Mouse (Mus musculus): ENCODE data around the gene Olfr374. TPM values are rescaled to one million over a fixed set of nuclear protein-coding genes. Genes with fewer than 3 reads are reported as not detected.

Olfr374 gene
- polyA plus RNA-seq, 1 experiment from 2014 or later = not detected

DNA sequence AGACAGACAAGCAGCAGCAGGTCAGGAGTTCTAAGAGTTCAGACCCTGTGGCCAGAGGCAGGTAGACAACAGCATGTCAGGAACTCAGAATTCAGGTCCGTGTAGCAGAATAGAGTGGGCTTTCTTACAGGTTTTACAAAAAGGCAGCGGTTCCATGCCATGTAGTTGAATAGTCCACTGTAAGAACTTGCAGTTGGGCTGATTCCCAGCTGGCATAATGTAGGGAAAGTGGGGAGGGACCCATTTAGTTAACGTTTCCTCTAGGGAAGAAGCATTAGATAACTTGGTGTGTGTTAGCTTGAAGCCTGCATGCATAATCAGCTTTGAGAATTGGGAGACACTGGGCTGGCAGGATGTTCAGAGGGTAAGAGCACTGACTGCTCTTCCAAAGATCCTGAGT is 51.9 kb downstream of the Olfr374 start:
- ATAC-seq (ENCODE audit: low FRiP score, low read depth) = no peak
- WGBS = 81% methylated on average over 3 of the region's 3 CpGs
- Histone ChIP-seq H3K4me2 (replicated peaks) (no peak overlapping the region), H3K36me3 (0 out of 2 replicates have a peak, but pooled peaks cover under 1% of the 10 kb centered on the region), H3K27ac (replicated peaks) (no peak overlapping the region), H3K27me3 (no peaks in the 10 kb centered on the region), H3K9ac (replicated peaks) (no peak overlapping the region), H3K9me3 (no peaks in the 10 kb centered on the region), H3K4me3 (no peak overlapping the region), H3K4me1 (peaks cover 15% of the 10 kb centered on the region)

DNA sequence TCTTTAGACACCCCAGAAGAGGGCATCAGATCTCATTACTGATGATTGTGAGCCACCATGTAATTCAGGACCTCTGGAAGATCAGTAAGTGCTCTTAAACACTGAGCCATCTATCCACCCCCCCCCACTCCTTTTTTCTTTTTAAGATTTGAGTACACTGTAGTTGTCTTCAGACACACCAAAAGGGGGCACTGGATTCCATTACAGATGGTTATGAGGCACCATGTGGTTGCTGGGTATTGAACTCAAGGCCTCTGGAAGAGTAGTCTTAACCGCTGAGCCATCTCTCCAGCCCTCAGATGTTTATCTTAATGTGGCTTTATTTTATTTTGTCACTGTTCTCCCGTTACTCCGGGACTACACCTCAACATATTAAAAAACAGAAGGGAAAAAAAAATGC is 53.2 kb downstream of the Olfr374 start:
- H3K4me3 ChIP-seq = peak overlapping the region; percentile 38
- peaks cover 6% of the 10 kb centered on the region; the same call in 1 of the 2 replicates for H3K36me3 ChIP-seq
- no peaks in the 10 kb centered on the region for H3K9me3 ChIP-seq
- no peak overlapping the region for H3K9ac ChIP-seq (replicated peaks)
- no peaks in the 10 kb centered on the region for H3K27me3 ChIP-seq
- no peak overlapping the region for H3K27ac ChIP-seq (replicated peaks)
- peak overlapping the region; percentile 52 for H3K4me2 ChIP-seq (replicated peaks)
- no peak for ATAC-seq (ENCODE audit: low FRiP score, low read depth)
- H3K4me1 ChIP-seq = peaks cover 15% of the 10 kb centered on the region
- WGBS = 73% methylated on average over 3 of the region's 3 CpGs

DNA sequence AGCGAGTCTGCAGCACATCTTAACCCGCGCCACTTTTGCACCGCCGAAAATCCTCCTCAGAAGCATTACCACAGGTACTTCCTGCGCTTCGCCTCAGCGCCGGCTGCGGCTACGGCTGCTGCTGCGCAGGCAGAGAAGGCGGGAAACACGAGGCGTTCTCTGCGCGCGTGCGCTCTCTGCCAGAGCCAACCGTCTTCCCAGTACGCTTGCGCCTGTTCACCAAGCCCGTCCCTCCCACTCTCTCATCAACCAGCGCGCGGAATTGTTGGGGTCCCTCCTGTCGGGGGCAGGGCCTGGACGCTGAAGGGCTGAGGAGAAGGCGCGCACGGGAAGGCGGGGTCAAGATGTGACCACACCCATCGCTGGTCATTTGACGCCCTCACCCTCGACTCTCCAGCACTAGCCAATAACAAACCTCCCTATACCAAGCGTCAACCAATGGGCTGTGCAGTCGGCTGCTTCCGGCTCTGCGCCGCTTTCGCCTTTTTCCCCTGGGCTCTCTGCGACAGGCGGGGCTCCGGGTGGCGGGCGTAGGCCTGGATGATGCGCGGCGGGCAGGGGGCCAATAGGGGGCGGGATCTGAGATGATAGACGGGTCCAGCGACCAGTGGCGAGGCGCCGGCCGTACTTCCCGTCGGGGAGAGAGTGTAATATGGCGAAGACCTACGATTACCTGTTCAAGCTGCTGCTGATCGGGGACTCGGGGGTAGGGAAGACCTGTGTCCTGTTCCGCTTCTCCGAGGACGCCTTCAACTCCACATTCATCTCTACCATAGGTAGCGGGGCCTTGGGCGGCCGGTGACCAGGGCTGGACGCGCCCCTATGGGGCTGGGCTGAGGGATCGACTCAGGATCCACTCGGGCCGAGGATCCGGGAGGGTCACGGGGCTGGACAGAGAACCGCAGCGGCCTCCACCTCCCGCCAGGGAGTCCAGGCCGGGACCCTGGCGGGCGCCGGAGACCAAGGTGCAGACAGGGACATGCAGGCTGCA is 54.2 kb downstream of the Olfr374 start, which contains the start of gene Rab8a:
Rab8a (plus strand) TSS at position 494 of the 991 bp plus-strand sequence.
- peak within 1 kb of the TSS; percentile 65 for H3K27ac ChIP-seq (replicated peaks)
- H3K4me3 ChIP-seq = peak within 1 kb of the TSS; percentile 90
- peak within 1 kb of the TSS; percentile 80 for H3K4me2 ChIP-seq (replicated peaks)
- peaks cover 15% of the 10 kb centered on the region for H3K4me1 ChIP-seq
- H3K27me3 ChIP-seq = no peaks in the 10 kb centered on the region
- peak within 1 kb of the TSS; percentile 94 for H3K9ac ChIP-seq (replicated peaks)
- ATAC-seq (ENCODE audit: low FRiP score, low read depth) = peak; percentile 99
- no peaks in the 10 kb centered on the region for H3K9me3 ChIP-seq
- H3K36me3 ChIP-seq = peaks cover 6% of the 10 kb centered on the region; the same call in 1 of the 2 replicates
- WGBS = under 1% methylated on average over 82 of the region's 82 CpGs

DNA sequence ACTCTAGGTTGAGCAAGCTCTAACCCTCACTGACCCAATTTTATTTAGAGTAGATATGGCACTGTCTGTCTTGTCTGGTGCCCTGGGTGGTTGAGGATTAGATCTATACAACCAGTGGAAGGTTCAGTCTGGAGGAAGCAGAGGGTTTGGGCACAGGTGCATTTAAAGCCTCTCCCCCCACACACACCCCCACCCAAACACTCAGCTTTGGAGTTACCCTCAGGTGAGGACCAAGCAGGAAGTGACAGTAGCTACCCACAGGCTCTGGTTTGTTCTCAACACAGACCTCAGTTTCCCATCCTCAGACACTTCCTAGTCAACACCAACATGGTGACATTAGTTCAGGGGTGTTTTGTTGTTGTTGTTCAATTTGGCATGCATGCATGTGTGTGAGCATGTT is 56.0 kb downstream of the Olfr374 start:
- Histone ChIP-seq H3K9me3 (no peaks in the 10 kb centered on the region), H3K36me3 (peaks cover 6% of the 10 kb centered on the region; the same call in 1 of the 2 replicates), H3K4me3 (no peak overlapping the region; the same call in 1 of the 2 replicates), H3K4me2 (replicated peaks) (peak overlapping the region; percentile 80; the same call in 1 of the 2 replicates), H3K9ac (replicated peaks) (no peak overlapping the region), H3K27me3 (no peaks in the 10 kb centered on the region), H3K4me1 (peaks cover 15% of the 10 kb centered on the region), H3K27ac (replicated peaks) (no peak overlapping the region)
- ATAC-seq (ENCODE audit: low FRiP score, low read depth) = no peak

Other genes starting within 250 kb of the Olfr374 start
- gene Zfp709, start 225.0 kb upstream of the Olfr374 start, polyA plus RNA-seq (2016; fragmentation: Nextera tagmentation; extraction: Ambion mirVana) = 8.6 and 8.8 TPM in 2 replicates
- gene Zfp882, start 198.4 kb upstream of the Olfr374 start, polyA plus RNA-seq (2016; fragmentation: Nextera tagmentation; extraction: Ambion mirVana) = 14.7 and 15.1 TPM in 2 replicates
- 37.5 and 40.6 TPM in 2 replicates for gene Zfp617, start 198.4 kb upstream of the Olfr374 start, polyA plus RNA-seq (2016; fragmentation: Nextera tagmentation; extraction: Ambion mirVana)
- gene Zfp961, start 156.0 kb upstream of the Olfr374 start, polyA plus RNA-seq (2016; fragmentation: Nextera tagmentation; extraction: Ambion mirVana) = 20.6 and 23.6 TPM in 2 replicates
- 0.63 and 1.2 TPM in 2 replicates for gene Cyp4f18, start 97.4 kb upstream of the Olfr374 start, polyA plus RNA-seq (2016; fragmentation: Nextera tagmentation; extraction: Ambion mirVana)
- gene Olfr372, start 65.8 kb upstream of the Olfr374 start, polyA plus RNA-seq (2016; fragmentation: Nextera tagmentation; extraction: Ambion mirVana) = not detected in 2 replicates
- gene Olfr373, start 23.9 kb upstream of the Olfr374 start, polyA plus RNA-seq (2016; fragmentation: Nextera tagmentation; extraction: Ambion mirVana) = not detected in 2 replicates
- gene Tpm4, start 27.9 kb downstream of the Olfr374 start, polyA plus RNA-seq (2016; fragmentation: Nextera tagmentation; extraction: Ambion mirVana) = 415 and 450 TPM in 2 replicates
- gene Rab8a, start 54.2 kb downstream of the Olfr374 start, polyA plus RNA-seq (2016; fragmentation: Nextera tagmentation; extraction: Ambion mirVana) = 113 and 122 TPM in 2 replicates
- gene Hsh2d, start 82.6 kb downstream of the Olfr374 start, polyA plus RNA-seq (2016; fragmentation: Nextera tagmentation; extraction: Ambion mirVana) = not detected in 2 replicates
- 0.13 TPM in 1 of 2 replicates, not detected in the other for gene Cib3, start 105.8 kb downstream of the Olfr374 start, polyA plus RNA-seq (2016; fragmentation: Nextera tagmentation; extraction: Ambion mirVana)
- not detected in 2 replicates for gene Gm11034, start 106.6 kb downstream of the Olfr374 start, polyA plus RNA-seq (2016; fragmentation: Nextera tagmentation; extraction: Ambion mirVana)
- gene Fam32a, start 112.7 kb downstream of the Olfr374 start, polyA plus RNA-seq (2016; fragmentation: Nextera tagmentation; extraction: Ambion mirVana) = 87.2 and 89.6 TPM in 2 replicates
- 210 and 211 TPM in 2 replicates for gene Ap1m1, start 133.0 kb downstream of the Olfr374 start, polyA plus RNA-seq (2016; fragmentation: Nextera tagmentation; extraction: Ambion mirVana)
- gene Gm10282, start 198.2 kb downstream of the Olfr374 start, polyA plus RNA-seq (2016; fragmentation: Nextera tagmentation; extraction: Ambion mirVana) = 25.7 and 32.3 TPM in 2 replicates
- gene Klf2, start 212.0 kb downstream of the Olfr374 start, polyA plus RNA-seq (2016; fragmentation: Nextera tagmentation; extraction: Ambion mirVana) = 8.8 and 9.2 TPM in 2 replicates